Mouse (Mus musculus) testis, adult 2 months (tissue): ENCODE measurements around the gene Pacs1. TPM values are rescaled to one million over a fixed set of nuclear protein-coding genes. Genes with fewer than 3 reads are reported as not detected.

Experiments
- H3K27ac ChIP-seq: fragments of 200-500 bp; 2 replicates; pipeline ENCODE4 v1.5.1; 2012; ENCODE audit warnings: low read depth, low read length; ENCODE audit not compliant: control insufficient read depth, insufficient read depth
- H3K27me3 ChIP-seq: fragments of 200-500 bp; 2 replicates; pipeline ENCODE4 v1.6.1; 2012; ENCODE audit warnings: mild to moderate bottlenecking, low read length, moderate library complexity; ENCODE audit not compliant: control insufficient read depth, insufficient read depth
- H3K36me3 ChIP-seq: fragments of 200-500 bp; 2 replicates; pipeline ENCODE4 v1.6.1; 2012; ENCODE audit warnings: mild to moderate bottlenecking, low read length; ENCODE audit not compliant: control insufficient read depth, insufficient read depth
- H3K4me1 ChIP-seq: fragments of 200-500 bp; 2 replicates; pipeline ENCODE4 v1.6.1; 2012; ENCODE audit warnings: low read length; ENCODE audit not compliant: control insufficient read depth, insufficient read depth
- H3K4me3 ChIP-seq: fragments of 200-500 bp; 2 replicates; pipeline ENCODE4 v1.5.1; 2012; ENCODE audit warnings: low read depth, mild to moderate bottlenecking, low read length, moderate library complexity, mixed read lengths; ENCODE audit not compliant: control insufficient read depth
- CTCF ChIP-seq: fragments of 200-500 bp; IDR thresholded peaks from 2 replicates; pipeline ENCODE4 v1.5.1; 2012; ENCODE audit warnings: low read depth, mild to moderate bottlenecking, inconsistent platforms, low read length, moderate library complexity; ENCODE audit not compliant: control insufficient read depth, insufficient read depth, insufficient replicate concordance
- POLR2A ChIP-seq: fragments of 200-500 bp; IDR thresholded peaks from 2 replicates; pipeline ENCODE4 v1.6.1; 2012; ENCODE audit warnings: low read depth, mild to moderate bottlenecking, inconsistent platforms, low read length, moderate library complexity; ENCODE audit not compliant: control insufficient read depth
- polyA plus RNA-seq: library from polyadenylated mRNA; depleted of rRNA; stranded (reverse); fragments of >200 nt; gene quantifications from 2 replicates; pipeline ENCODE4 v1.2.3, GENCODE M21; 2012; rRNA removed

Gene Pacs1
- 163 and 169 TPM in 2 replicates for polyA plus RNA-seq

DNA sequence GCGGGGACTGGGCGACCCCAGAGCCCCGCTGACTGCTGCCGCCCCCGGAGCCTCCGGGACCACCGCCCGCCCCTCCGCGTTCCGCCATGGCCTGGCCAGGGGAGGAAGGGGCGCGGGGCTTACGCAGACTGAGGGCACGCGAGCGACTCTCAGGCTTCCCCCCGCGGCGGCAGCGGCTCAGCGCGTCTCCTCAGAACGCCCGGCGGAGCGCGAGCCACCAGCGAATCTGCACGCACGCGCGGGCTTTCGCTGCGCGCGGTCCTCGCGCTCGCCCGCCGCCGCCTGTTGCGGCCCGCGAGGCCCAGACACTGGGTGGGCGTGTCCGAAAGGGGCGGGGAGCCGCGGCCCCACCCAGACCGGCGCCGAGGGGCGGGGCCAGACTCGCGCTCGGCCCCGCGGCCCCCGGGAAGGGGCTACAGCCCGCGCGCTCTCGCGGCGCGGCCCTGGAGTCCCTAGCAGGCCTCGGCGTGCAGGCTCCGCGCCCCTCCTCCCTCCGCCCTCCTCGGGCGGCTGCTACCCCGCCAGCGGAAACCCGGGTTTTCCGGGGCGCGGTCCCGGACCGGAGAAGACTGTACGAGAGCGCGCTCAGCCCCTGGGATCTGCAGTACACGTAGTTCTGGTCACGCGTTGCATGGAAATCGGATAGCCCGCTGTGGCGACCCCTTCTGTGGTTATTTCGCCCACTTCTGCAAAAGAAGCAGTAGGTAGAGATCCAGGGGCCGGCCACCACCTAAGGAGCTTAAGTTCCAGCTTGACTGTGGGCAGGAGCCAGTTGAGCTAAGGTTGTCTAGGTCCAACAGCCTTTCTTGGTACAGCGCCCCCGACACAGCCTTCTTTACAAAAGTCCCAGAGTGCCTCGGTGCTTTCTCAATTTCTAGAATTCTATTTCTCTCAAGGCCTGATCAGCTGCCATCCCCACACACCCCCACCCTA lies at the start of gene Pacs1:
Gene Pacs1, minus strand, starts transcription at position 319 of the 933 bp plus-strand sequence.
- Histone ChIP-seq H3K4me1 (peaks cover 12% of the 10 kb centered on the region), H3K4me3 (peak within 1 kb of the TSS; percentile 99), H3K27me3 (no peaks in the 10 kb centered on the region), H3K27ac (peak within 1 kb of the TSS; percentile 75), H3K36me3 (peaks cover 2% of the 10 kb centered on the region; the same call in 1 of the 2 replicates)
- TF ChIP-seq CTCF, result no peak
- TF ChIP-seq POLR2A, result peak; percentile 46

DNA sequence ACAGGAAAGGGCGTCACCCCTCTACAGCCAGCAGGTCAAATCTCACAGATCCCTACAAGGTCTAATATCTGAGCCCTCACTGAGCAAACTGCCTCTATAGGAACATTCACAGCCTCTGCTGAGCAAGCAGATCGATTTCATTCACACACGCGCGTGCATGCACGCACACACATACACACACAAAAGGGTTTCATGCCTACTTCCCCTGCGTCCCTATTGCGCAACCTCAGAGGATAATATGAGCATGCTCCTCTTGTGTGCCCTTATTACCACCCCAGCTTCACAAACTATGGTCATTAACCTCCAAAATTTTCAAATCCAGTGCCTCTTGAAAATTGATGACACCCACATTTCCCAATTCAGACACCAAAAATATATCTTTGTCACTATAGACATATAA lies 40.3 kb upstream of the Pacs1 start:
- peaks cover 3% of the 10 kb centered on the region for H3K4me1 ChIP-seq
- no peaks in the 10 kb centered on the region for H3K27me3 ChIP-seq
- H3K36me3 ChIP-seq, result no peaks in the 10 kb centered on the region
- H3K27ac ChIP-seq, result no peak overlapping the region
- no peak overlapping the region for H3K4me3 ChIP-seq
- TF ChIP-seq POLR2A, result no peak
- TF ChIP-seq CTCF, result no peak

DNA sequence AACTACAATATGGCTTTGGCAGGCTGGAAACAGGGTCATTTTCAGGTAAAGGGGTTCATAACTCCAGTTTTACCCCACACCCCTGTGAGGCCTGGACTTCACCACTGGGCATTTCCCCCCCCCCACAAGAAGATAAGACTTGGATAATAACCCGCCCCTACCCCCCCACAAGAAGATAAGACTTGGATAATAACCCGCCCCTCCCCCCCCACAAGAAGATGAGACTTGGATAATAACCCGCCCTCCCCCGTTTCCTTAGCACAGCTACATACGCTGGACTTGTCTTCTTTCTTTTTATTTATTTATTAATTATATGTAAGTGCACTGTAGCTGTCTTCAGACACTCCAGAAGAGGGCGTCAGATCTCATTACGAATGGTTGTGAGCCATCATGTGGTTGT lies 36.1 kb upstream of the Pacs1 start:
- H3K36me3 ChIP-seq, result no peaks in the 10 kb centered on the region
- no peak overlapping the region for H3K27ac ChIP-seq
- no peak overlapping the region for H3K4me3 ChIP-seq
- TF ChIP-seq POLR2A (no peak), CTCF (no peak)
- peaks cover 8% of the 10 kb centered on the region for H3K4me1 ChIP-seq
- H3K27me3 ChIP-seq, result no peaks in the 10 kb centered on the region

DNA sequence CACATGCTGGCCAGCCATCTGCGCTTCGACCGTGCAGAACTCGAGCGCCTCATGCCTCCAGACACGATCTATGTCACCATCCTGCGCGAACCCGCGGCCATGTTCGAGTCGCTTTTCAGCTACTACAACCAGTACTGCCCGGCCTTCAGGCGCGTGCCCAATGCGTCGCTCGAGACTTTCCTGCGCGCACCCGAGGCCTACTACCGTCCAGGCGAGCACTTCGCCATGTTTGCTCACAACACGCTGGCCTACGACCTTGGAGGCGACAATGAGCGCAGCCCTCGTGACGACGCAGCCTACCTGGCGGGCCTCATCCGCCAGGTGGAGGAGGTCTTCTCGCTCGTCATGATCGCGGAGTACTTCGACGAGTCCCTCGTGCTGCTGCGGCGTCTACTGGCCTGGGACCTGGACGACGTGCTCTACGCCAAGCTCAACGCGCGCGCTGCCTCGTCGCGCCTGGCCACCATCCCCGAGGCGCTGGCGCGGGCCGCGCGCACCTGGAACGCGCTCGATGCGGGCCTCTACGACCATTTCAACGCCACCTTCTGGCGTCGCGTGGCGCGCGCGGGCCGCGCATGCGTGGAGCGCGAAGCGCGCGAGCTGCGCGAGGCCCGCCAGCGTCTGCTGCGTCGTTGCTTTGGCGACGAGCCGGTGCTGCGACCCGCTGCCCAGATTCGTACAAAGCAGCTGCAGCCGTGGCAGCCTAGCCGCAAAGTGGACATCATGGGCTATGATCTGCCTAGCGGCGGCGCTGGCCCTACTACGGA lies 34.2 kb upstream of the Pacs1 start:
- Histone ChIP-seq H3K36me3 (no peaks in the 10 kb centered on the region), H3K27me3 (no peaks in the 10 kb centered on the region), H3K4me3 (peak overlapping the region; percentile 97), H3K27ac (peak overlapping the region; percentile 98), H3K4me1 (peaks cover 8% of the 10 kb centered on the region)
- no peak; the same call in 1 of the 2 replicates for TF ChIP-seq CTCF
- peak; percentile 50 for TF ChIP-seq POLR2A

DNA sequence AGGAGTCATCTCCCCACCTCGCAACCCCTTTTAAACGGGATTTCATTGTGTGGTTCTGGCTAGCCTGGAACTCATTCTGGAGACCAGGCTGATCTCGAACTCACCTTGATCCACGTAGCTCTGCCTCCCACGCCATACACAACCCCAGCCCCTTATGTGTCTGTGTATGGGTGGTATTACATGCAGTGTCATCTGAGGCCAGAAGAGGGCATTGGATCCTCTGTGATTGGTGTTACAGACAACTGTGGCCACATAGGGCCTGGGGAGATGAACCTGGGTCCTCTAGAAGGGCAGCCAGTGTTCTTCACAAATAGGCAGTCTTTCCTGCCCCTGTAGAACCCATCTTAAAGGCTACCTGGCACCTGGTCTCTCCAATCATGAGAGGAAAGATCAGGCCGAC lies 33.4 kb upstream of the Pacs1 start:
- peak overlapping the region; percentile 98 for H3K27ac ChIP-seq
- no peaks in the 10 kb centered on the region for H3K27me3 ChIP-seq
- TF ChIP-seq CTCF, result no peak
- TF ChIP-seq POLR2A, result no peak
- peaks cover 8% of the 10 kb centered on the region for H3K4me1 ChIP-seq
- H3K36me3 ChIP-seq, result no peaks in the 10 kb centered on the region
- peak overlapping the region; percentile 97 for H3K4me3 ChIP-seq

DNA sequence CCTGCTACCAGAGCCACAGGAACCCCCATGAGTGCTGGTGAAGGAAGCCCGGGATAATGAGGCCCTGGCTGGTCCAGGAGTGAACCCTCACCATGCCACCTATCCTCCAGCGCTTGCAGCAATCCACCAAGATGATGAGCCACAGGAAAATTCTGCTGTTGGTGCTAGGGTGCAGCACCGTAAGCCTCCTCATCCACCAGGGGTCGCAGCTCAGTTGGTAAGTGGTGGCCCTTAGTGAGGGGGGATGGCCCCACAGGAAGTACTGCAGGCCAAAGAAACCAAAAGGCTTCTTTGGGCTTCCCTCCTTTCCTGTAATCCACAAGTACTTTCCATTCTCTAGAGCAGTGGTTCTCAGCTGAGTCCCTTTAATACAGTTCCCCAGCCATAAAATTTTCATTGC lies 29.5 kb upstream of the Pacs1 start:
- Histone ChIP-seq H3K27me3 (no peaks in the 10 kb centered on the region; the same call in none of the 2 replicates), H3K36me3 (no peaks in the 10 kb centered on the region), H3K4me3 (no peak overlapping the region), H3K4me1 (peaks cover 7% of the 10 kb centered on the region), H3K27ac (no peak overlapping the region)
- no peak for TF ChIP-seq POLR2A
- TF ChIP-seq CTCF, result peak; percentile 36; the same call in 1 of the 2 replicates

DNA sequence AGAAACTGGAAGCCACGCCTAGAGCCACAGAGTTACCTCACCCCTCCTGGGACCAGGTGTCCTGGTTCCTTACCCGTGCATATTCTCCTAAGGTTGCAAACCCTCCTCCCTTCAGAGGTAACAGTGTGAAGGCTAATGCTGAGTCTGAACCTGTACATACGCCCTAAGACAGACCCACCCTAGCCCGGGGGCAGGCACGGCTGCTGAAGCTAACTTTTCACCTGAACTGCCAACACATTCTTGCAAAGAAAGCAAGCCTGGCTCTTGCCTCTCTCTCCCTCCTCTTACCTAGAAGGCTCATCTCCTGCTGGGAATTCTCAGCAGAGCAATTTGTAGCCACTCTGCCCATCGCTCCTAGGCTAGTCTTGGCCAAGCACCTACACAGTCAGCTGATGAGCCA lies 27.7 kb upstream of the Pacs1 start:
- no peak overlapping the region for H3K27ac ChIP-seq
- TF ChIP-seq POLR2A, result no peak
- H3K4me3 ChIP-seq, result no peak overlapping the region
- peaks cover 9% of the 10 kb centered on the region for H3K4me1 ChIP-seq
- no peaks in the 10 kb centered on the region; the same call in none of the 2 replicates for H3K27me3 ChIP-seq
- no peaks in the 10 kb centered on the region for H3K36me3 ChIP-seq
